Mouse (Mus musculus) CH12.LX (cell line): ENCODE results near the gene Ccdc40. TPM values are rescaled to one million over a fixed set of nuclear protein-coding genes. Genes with fewer than 3 reads are reported as not detected.
"Not testable (repeated sequence)": the region's sequence is repeated elsewhere in the genome, so short reads cannot be mapped to it uniquely, and the experiment has no call there.

Experiments used
- DNase-seq: peaks from one replicate; pipeline ENCODE4 v3.0.0-alpha.2; 2013; ENCODE audit errors: extremely low read depth
- H3K27ac ChIP-seq: 2 replicates; pipeline ENCODE4 v1.5.1; 2012; ENCODE audit warnings: low read depth, mild to moderate bottlenecking, control low read depth, moderate library complexity; ENCODE audit not compliant: insufficient read depth
- H3K27me3 ChIP-seq: replicated peaks from 2 replicates; pipeline ENCODE3; 2012; ENCODE audit warnings: inconsistent platforms
- H3K36me3 ChIP-seq, 2 experiments: replicated peaks in 1 of 2; 2 replicates each; pipeline versions ENCODE3 to v1.6.1; 2012; ENCODE audit warnings: inconsistent platforms in 1 of 2, low read length in 1 of 2, mild to moderate bottlenecking in 1 of 2, mixed read lengths in 1 of 2, moderate library complexity in 1 of 2; ENCODE audit not compliant: control insufficient read depth in 1 of 2, insufficient read depth in 1 of 2
- H3K4me1 ChIP-seq, 2 experiments: 2 replicates each; pipeline ENCODE4 v1.6.1; 2012; ENCODE audit warnings: inconsistent platforms in 1 of 2, moderate library complexity in 1 of 2; ENCODE audit not compliant: insufficient read depth in 2 of 2, control insufficient read depth in 1 of 2
- H3K4me2 ChIP-seq: 2 replicates; pipeline ENCODE4 v1.6.1; 2012; ENCODE audit warnings: low read depth, mild to moderate bottlenecking, control low read depth; ENCODE audit not compliant: poor library complexity, insufficient read depth, severe bottlenecking
- H3K4me3 ChIP-seq, 3 experiments: fragments of 150-350 bp in 1 of 3; sonication (generic) in 1 of 3; replicated peaks in 1 of 3; 2 replicates each; pipeline versions ENCODE3 to v1.5.1; 2011 to 2012; ENCODE audit warnings: low read depth in 2 of 3, low read length in 2 of 3, mild to moderate bottlenecking in 2 of 3, moderate library complexity in 2 of 3, control low read depth in 1 of 3, improper control_type of control experiment in 1 of 3, inconsistent platforms in 1 of 3, mixed read lengths in 1 of 3; ENCODE audit not compliant: poor library complexity in 1 of 3
- H3K79me2 ChIP-seq: replicated peaks from 2 replicates; pipeline ENCODE4 v1.6.1; 2012; ENCODE audit warnings: mild to moderate bottlenecking, moderate library complexity; ENCODE audit not compliant: control insufficient read depth, poor library complexity, insufficient read depth, severe bottlenecking; ENCODE audit errors: extremely low read depth
- H3K9ac ChIP-seq: 2 replicates; pipeline ENCODE4 v1.6.1; 2012; ENCODE audit warnings: low read depth, mild to moderate bottlenecking, control low read depth, moderate library complexity; ENCODE audit not compliant: insufficient read depth
- H3K9me3 ChIP-seq: replicated peaks from 2 replicates; pipeline ENCODE3; 2012; ENCODE audit warnings: low read length, inconsistent platforms, mixed read lengths
- BHLHE40 ChIP-seq: IDR thresholded peaks from 2 replicates; pipeline ENCODE4 v1.6.1; 2011; ENCODE audit warnings: mild to moderate bottlenecking, low read depth, low read length, improper control_type of control experiment
- CTCF ChIP-seq, 2 experiments: IDR thresholded peaks in 1 of 2; conservative IDR thresholded peaks in 1 of 2; 2 replicates each; pipeline ENCODE4 v1.5.1; 2011 to 2012; ENCODE audit warnings: low read depth in 2 of 2, low read length in 2 of 2, improper control_type of control experiment in 1 of 2, inconsistent platforms in 1 of 2, mild to moderate bottlenecking in 1 of 2, moderate library complexity in 1 of 2
- E2F4 ChIP-seq: IDR thresholded peaks from 2 replicates; pipeline ENCODE4 v1.6.1; 2011; ENCODE audit warnings: low read depth, low read length, improper control_type of control experiment; ENCODE audit not compliant: insufficient replicate concordance
- JUN ChIP-seq: IDR thresholded peaks from 2 replicates; pipeline ENCODE4 v1.6.1; 2011; ENCODE audit warnings: low read depth, mild to moderate bottlenecking, low read length, improper control_type of control experiment, moderate library complexity; ENCODE audit not compliant: insufficient read depth
- KAT2A ChIP-seq: IDR thresholded peaks from 2 replicates; pipeline ENCODE4 v1.6.1; 2012; ENCODE audit warnings: low read length, improper control_type of control experiment, inconsistent platforms; ENCODE audit not compliant: insufficient replicate concordance
- MAZ ChIP-seq: IDR thresholded peaks from 2 replicates; pipeline ENCODE4 v1.6.1; 2012; ENCODE audit warnings: low read depth, mild to moderate bottlenecking, inconsistent platforms, low read length, improper control_type of control experiment, moderate library complexity
- MXI1 ChIP-seq: IDR thresholded peaks from 2 replicates; pipeline ENCODE4 v1.6.1; 2011; ENCODE audit warnings: mild to moderate bottlenecking, low read depth, low read length, improper control_type of control experiment
- NELFE ChIP-seq: IDR thresholded peaks from 2 replicates; pipeline ENCODE4 v1.6.1; 2011; ENCODE audit warnings: low read depth, low read length, improper control_type of control experiment
- POLR2AphosphoS2 ChIP-seq: IDR thresholded peaks from 2 replicates; pipeline ENCODE4 v1.6.1; 2011; ENCODE audit warnings: low read depth, low read length, improper control_type of control experiment
- RAD21 ChIP-seq: IDR thresholded peaks from 2 replicates; pipeline ENCODE4 v1.6.1; 2011; ENCODE audit warnings: low read depth, mild to moderate bottlenecking, low read length, improper control_type of control experiment, moderate library complexity
- RCOR1 ChIP-seq: conservative IDR thresholded peaks from 2 replicates; pipeline ENCODE4 v1.6.1; 2012; ENCODE audit warnings: low read depth, mild to moderate bottlenecking, inconsistent platforms, low read length, improper control_type of control experiment
- SIN3A ChIP-seq: IDR thresholded peaks from 2 replicates; pipeline ENCODE4 v1.6.1; 2012; ENCODE audit warnings: low read length, improper control_type of control experiment, inconsistent platforms
- SMC3 ChIP-seq: IDR thresholded peaks from 2 replicates; pipeline ENCODE4 v1.6.1; 2011; ENCODE audit warnings: low read depth, low read length, improper control_type of control experiment
- TBP ChIP-seq: conservative IDR thresholded peaks from 2 replicates; pipeline ENCODE4 v1.6.1; 2011; ENCODE audit warnings: low read depth, low read length, improper control_type of control experiment
- TCF12 ChIP-seq: IDR thresholded peaks from 2 replicates; pipeline ENCODE4 v1.6.1; 2014; ENCODE audit warnings: low read depth, mild to moderate bottlenecking, inconsistent platforms, low read length, improper control_type of control experiment
- ZKSCAN1 ChIP-seq: IDR thresholded peaks from 2 replicates; pipeline ENCODE4 v1.6.1; 2012; ENCODE audit warnings: low read depth, inconsistent platforms, low read length, improper control_type of control experiment, borderline replicate concordance
- ZNF384 ChIP-seq: IDR thresholded peaks from 2 replicates; pipeline ENCODE4 v1.6.1; 2012; ENCODE audit warnings: low read depth, low read length, improper control_type of control experiment, inconsistent platforms
- dilution Hi-C: fragments of 300-500 bp; cut with MboI; formaldehyde crosslinking; loops from 2 replicates; pipeline ENCODE4 v1.14.3; 2020; ENCODE audit warnings: low sequenced_read_pairs; ENCODE audit not compliant: extremely low pct_unique_long_range_greater_than_20kb, extremely low pct_ligation_motif_present
- in situ Hi-C: fragments of 300-500 bp; cut with MboI; formaldehyde crosslinking; loops from 3 replicates; pipeline ENCODE4 v1.14.3; 2019; ENCODE audit warnings: low sequenced_read_pairs, low pct_ligation_motif_present, low pct_unique_long_range_greater_than_20kb, mixed read lengths
- polyA plus RNA-seq: library from polyadenylated mRNA; unstranded; fragments of >175 nt; gene quantifications from 2 replicates; pipeline ENCODE4 v1.2.1, GENCODE M21; 2012; ENCODE audit warnings: low read depth; ENCODE audit not compliant: insufficient read length
- total RNA-seq, 2 experiments: library from RNA; depleted of rRNA; stranded (reverse); fragments of 300-350 nt in 1 of 2; fragments of >200 nt in 1 of 2; gene quantifications; 2 replicates each; pipeline ENCODE4 v1.2.3; 2012 to 2014

Ccdc40 gene
- total and polyA plus RNA-seq, 3 experiments: 0.97 to 1.4 (median 1.3) TPM

- H3K9me3 ChIP-seq, dilution Hi-C loops, H3K79me2 ChIP-seq, H3K36me3 ChIP-seq, H3K4me1 ChIP-seq, H3K9ac ChIP-seq, H3K27ac ChIP-seq, H3K4me2 ChIP-seq, DNase-seq, H3K4me3 ChIP-seq: not testable (repeated sequence)
- in situ Hi-C loops: loop anchor here (5.0 kb wide), 1 partner anchor 48 kb away; no protein-coding TSS in a partner anchor
- H3K27me3 ChIP-seq: peaks cover 66% of the 10 kb centered on the region
- peak; percentile 53; the same call in 1 of the 2 replicates for TF ChIP-seq ZNF384
These were observed 17.2 kb downstream of the Ccdc40 start for GRCm38 (mm10) chr11:119245543-119245942.

GRCm38 (mm10) chr11:119249011-119249410 is 20.6 kb downstream of the Ccdc40 start:
- no peak overlapping the region for H3K4me3 ChIP-seq

GRCm38 (mm10) chr11:119250998-119251397 is 22.6 kb downstream of the Ccdc40 start:
- Histone ChIP-seq H3K27ac (no peak overlapping the region), H3K27me3 (peaks cover 66% of the 10 kb centered on the region), H3K9ac (no peak overlapping the region), H3K79me2 (no peaks in the 10 kb centered on the region), H3K4me1 (peaks cover 3 to 4% of the 10 kb centered on the region in 2 experiments; a peak in 3 of 4 replicates), H3K9me3 (no peaks in the 10 kb centered on the region), H3K4me2 (no peak overlapping the region), H3K4me3 (no peak overlapping the region), H3K36me3 (no peaks in the 10 kb centered on the region)
- in situ Hi-C loops (no loop called here), dilution Hi-C loops (no loop called here)
- no peak for TF ChIP-seq POLR2AphosphoS2
- TF ChIP-seq MAZ: no peak
- no peak for TF ChIP-seq NELFE
- no peak for TF ChIP-seq ZKSCAN1
- no peak for TF ChIP-seq MXI1
- no peak for TF ChIP-seq KAT2A
- no peak for TF ChIP-seq TCF12
- no peak for TF ChIP-seq JUN
- TF ChIP-seq E2F4: no peak
- no peak for TF ChIP-seq BHLHE40
- no peak for TF ChIP-seq SIN3A
- no peak for TF ChIP-seq TBP
- no peak for DNase-seq

More at GRCm38 (mm10) chr11:119249011-119249410, 20.6 kb downstream of the Ccdc40 start:
- H3K4me2 ChIP-seq: no peak overlapping the region
- H3K9me3 ChIP-seq: peaks cover 4% of the 10 kb centered on the region
- peak; percentile 73 for DNase-seq
- H3K27ac ChIP-seq: no peak overlapping the region
- in situ Hi-C loops: loop anchor here (5.0 kb wide), 1 partner anchor 52 kb away; no protein-coding TSS in a partner anchor
- no peaks in the 10 kb centered on the region for H3K36me3 ChIP-seq
- H3K4me1 ChIP-seq: peaks cover 3 to 4% of the 10 kb centered on the region in 2 experiments; a peak in 3 of 4 replicates
- dilution Hi-C loops: no loop called here
- H3K9ac ChIP-seq: no peak overlapping the region
- TF ChIP-seq BHLHE40: no peak
- no peak for TF ChIP-seq MXI1
- peak; percentile 39 for TF ChIP-seq RAD21
- TF ChIP-seq SMC3: peak; percentile 63
- TF ChIP-seq JUN: no peak
- TF ChIP-seq RCOR1: no peak
- peak; percentile 53 to 80; a peak in 3 of 4 replicates for TF ChIP-seq CTCF (conservative IDR thresholded peaks at IDR 0.05 in 1 of 2, IDR thresholded peaks at IDR 0.05 in 1 of 2; ENCODE audit: low read depth in 2 of 2, low read length in 2 of 2)
- H3K27me3 ChIP-seq: peaks cover 67% of the 10 kb centered on the region
- H3K79me2 ChIP-seq: no peaks in the 10 kb centered on the region
